Mouse (Mus musculus) hindbrain, embryonic 13.5 days (tissue): ENCODE data around the gene Man1a. TPM values are rescaled to one million over a fixed set of nuclear protein-coding genes. Genes with fewer than 3 reads are reported as not detected.

Source experiments
- ATAC-seq: fragments of 200-750 bp; cut with Nextera tagmentation; 2 replicates; pipeline ENCODE4 v1.8.0; 2017; ENCODE audit warnings: moderate TSS enrichment; ENCODE audit not compliant: low FRiP score
- H3K27ac ChIP-seq: fragments of 300-500 bp; sonication (generic); 2 replicates; pipeline ENCODE4 v1.5.1; 2015; ENCODE audit warnings: inconsistent platforms, mild to moderate bottlenecking, moderate library complexity
- H3K27me3 ChIP-seq: fragments of 300-500 bp; sonication (generic); 2 replicates; pipeline ENCODE4 v1.6.1; 2015; ENCODE audit warnings: mild to moderate bottlenecking, inconsistent platforms
- H3K36me3 ChIP-seq: fragments of 300-500 bp; sonication (generic); 2 replicates; pipeline ENCODE4 v1.6.1; 2015; ENCODE audit warnings: mild to moderate bottlenecking, inconsistent platforms
- H3K4me1 ChIP-seq: fragments of 300-500 bp; sonication (generic); replicated peaks from 2 replicates; pipeline ENCODE4 v1.6.1; 2015; ENCODE audit warnings: inconsistent platforms
- H3K4me2 ChIP-seq: fragments of 300-500 bp; sonication (generic); 2 replicates; pipeline ENCODE4 v1.6.1; 2015; ENCODE audit warnings: inconsistent platforms, mild to moderate bottlenecking, moderate library complexity
- H3K4me3 ChIP-seq: fragments of 300-500 bp; sonication (generic); 2 replicates; pipeline ENCODE4 v1.5.1; 2015; ENCODE audit warnings: mild to moderate bottlenecking, inconsistent platforms
- H3K9ac ChIP-seq: fragments of 300-500 bp; sonication (generic); 2 replicates; pipeline ENCODE4 v1.6.1; 2015; ENCODE audit warnings: mild to moderate bottlenecking, inconsistent platforms
- H3K9me3 ChIP-seq: fragments of 300-500 bp; sonication (generic); 2 replicates; pipeline ENCODE4 v1.6.1; 2016; ENCODE audit warnings: inconsistent platforms
- WGBS: fragments of 180-500 bp; shearing (Covaris S2); methylation state at CpG from one replicate; pipeline ENCODE4 v1.1.7; 2015; 5-methylcytosine and 5-hydroxymethylcytosine counted together
- polyA plus RNA-seq: library from polyadenylated mRNA; unstranded; fragments of >200 nt; fragmentation: Nextera tagmentation; extraction: Ambion mirVana; gene quantifications from 2 replicates; pipeline ENCODE4 v1.2.1, GENCODE M21; 2015

Gene Man1a
- polyA plus RNA-seq, 1 experiment from 2014 or later: 3.4 TPM

GRCm38 (mm10) chr10:53874191-53874590 is 202.2 kb downstream of the Man1a start:
- no peaks in the 10 kb centered on the region for H3K9me3 ChIP-seq
- H3K27ac ChIP-seq: no peak overlapping the region
- H3K4me2 ChIP-seq: no peak overlapping the region
- H3K4me3 ChIP-seq: no peak overlapping the region
- H3K27me3 ChIP-seq: no peaks in the 10 kb centered on the region
- no peaks in the 10 kb centered on the region for H3K4me1 ChIP-seq
- no peak for ATAC-seq
- H3K9ac ChIP-seq: no peak overlapping the region
- WGBS: 82% methylated on average over 3 of the region's 3 CpGs
- H3K36me3 ChIP-seq: no peaks in the 10 kb centered on the region

DNA sequence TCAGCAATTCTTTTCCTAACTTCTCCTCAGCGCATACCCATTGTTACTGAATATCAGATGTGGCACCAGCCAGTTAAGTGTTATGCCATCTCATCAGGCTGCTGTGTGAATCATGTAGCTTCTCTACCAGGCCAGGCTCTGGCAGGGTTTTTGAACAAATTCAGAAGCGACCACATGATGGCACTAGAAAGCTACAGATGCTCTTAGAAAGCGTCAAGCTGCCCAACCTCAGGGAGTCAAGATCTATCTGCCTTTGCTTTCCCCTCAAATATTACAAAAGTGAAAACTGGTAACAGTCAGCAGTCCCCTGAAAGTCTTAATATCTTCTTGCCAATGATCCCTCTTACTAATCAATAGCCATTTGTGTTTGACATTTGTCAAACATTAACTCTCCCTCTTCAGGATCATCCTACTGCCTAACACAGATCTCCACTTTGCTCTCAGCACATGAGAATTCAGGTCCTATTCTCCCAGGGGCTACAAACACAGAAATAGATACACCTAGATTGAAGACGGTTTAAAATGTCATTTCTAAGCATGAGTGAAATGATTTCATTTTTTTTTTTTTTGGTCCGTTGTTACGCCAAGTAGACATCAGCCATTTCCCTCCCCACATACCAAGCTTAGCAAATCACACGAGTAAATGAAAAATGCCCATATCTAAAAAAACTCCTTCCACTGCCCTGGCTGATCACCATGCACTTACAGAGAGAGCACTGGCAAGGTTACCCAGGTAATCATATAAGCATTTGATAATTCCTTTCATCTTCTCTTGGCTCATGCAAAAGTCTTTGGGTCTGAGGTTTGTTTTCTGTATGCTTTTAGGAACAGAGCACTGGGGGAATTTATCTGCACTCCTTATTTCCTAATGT is 212.7 kb downstream of the Man1a start:
- ATAC-seq: peak; percentile 85
- 52% methylated on average over 7 of the region's 7 CpGs for WGBS

GRCm38 (mm10) chr10:53859879-53860278 is 216.5 kb downstream of the Man1a start:
- ATAC-seq: no peak
- H3K27ac ChIP-seq: no peak overlapping the region
- H3K4me2 ChIP-seq: no peak overlapping the region
- no peaks in the 10 kb centered on the region for H3K27me3 ChIP-seq
- no peaks in the 10 kb centered on the region for H3K36me3 ChIP-seq
- WGBS: 83% methylated on average over 1 of the region's 1 CpGs
- H3K4me3 ChIP-seq: no peak overlapping the region
- H3K9me3 ChIP-seq: no peaks in the 10 kb centered on the region
- H3K4me1 ChIP-seq: no peaks in the 10 kb centered on the region
- H3K9ac ChIP-seq: no peak overlapping the region

More for the DNA sequence above, 212.7 kb downstream of the Man1a start:
- H3K4me2 ChIP-seq: no peak overlapping the region
- H3K4me3 ChIP-seq: no peak overlapping the region
- H3K9ac ChIP-seq: no peak overlapping the region
- no peaks in the 10 kb centered on the region for H3K9me3 ChIP-seq
- no peaks in the 10 kb centered on the region for H3K27me3 ChIP-seq
- no peaks in the 10 kb centered on the region for H3K4me1 ChIP-seq
- no peak overlapping the region for H3K27ac ChIP-seq
- no peaks in the 10 kb centered on the region for H3K36me3 ChIP-seq

GRCm38 (mm10) chr10:53859224-53859623 is 217.2 kb downstream of the Man1a start:
- H3K4me1 ChIP-seq: no peaks in the 10 kb centered on the region
- no peaks in the 10 kb centered on the region for H3K36me3 ChIP-seq
- H3K4me2 ChIP-seq: no peak overlapping the region
- WGBS: 79% methylated on average over 3 of the region's 3 CpGs
- H3K9me3 ChIP-seq: no peaks in the 10 kb centered on the region
- no peaks in the 10 kb centered on the region for H3K27me3 ChIP-seq
- ATAC-seq: no peak
- H3K4me3 ChIP-seq: no peak overlapping the region
- H3K9ac ChIP-seq: no peak overlapping the region
- H3K27ac ChIP-seq: no peak overlapping the region
